Mouse (Mus musculus) A20 (cell line): ENCODE data around the gene Trove2.
A peak's percentile ranks its signal among the peaks of the same experiment; 100 is the strongest.

Experiments used
- DNase-seq: peaks from one replicate; pipeline ENCODE4 v3.0.0-alpha.2; 2011; ENCODE audit warnings: low read depth, low spot score

The Trove2 gene

DNA sequence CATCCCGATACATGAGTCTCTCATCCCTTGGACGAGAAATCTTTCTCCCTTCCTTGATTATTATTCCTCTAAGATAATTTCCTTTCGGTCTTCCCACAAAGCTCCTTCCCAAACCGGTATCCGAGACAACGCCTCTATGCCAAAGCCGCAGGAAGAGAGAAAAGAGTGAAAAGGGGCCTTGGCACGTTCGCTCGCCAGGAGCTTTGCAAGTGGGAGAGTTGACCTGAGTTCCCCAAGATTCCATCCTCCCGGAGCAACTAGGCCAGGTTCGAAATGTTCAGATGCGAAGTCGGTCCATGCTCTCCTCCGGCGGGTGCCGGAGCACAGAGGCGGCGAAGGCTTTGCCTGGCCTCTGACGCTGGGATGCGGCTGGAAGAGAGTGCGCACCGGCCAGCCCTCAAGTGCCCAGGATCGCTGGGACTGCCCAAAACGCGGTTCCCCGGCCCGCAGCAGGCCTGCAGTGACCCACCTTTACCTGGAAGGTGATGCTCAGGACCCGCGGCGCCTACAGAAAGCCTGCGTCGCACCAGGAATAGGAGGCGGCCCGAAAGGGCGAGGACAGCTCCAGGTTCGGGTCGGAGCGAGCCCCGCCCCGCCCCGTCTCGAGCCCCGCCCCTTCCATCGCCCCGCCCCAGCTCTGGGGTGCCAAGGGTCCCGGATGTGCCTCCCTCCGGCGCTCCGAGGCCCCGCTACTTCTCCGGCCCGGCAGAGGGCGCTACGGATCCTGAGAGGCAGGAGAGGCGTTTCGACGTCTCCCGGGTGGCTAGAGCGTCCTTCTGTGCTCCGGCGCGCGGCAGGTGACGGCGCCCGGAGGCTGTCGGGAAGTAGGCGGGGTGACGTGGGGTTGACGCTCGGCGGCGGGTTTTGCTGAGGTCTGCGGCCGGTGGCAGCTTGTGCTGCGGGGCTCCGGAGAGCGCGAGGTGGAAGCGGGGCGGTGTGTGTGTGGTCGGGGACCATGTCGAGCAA, at the start of gene Trove2, which contains the start of gene Uchl5:
Trove2 (minus strand) TSS at position 623 of the 966 bp plus-strand sequence.
Uchl5 (plus strand) TSS at position 827 of the 966 bp plus-strand sequence.
- peak; percentile 98 for DNase-seq

- no peak for DNase-seq
These were observed 45.8 kb upstream of the Trove2 start for GRCm38 (mm10) chr1:143822677-143823076.

DNA sequence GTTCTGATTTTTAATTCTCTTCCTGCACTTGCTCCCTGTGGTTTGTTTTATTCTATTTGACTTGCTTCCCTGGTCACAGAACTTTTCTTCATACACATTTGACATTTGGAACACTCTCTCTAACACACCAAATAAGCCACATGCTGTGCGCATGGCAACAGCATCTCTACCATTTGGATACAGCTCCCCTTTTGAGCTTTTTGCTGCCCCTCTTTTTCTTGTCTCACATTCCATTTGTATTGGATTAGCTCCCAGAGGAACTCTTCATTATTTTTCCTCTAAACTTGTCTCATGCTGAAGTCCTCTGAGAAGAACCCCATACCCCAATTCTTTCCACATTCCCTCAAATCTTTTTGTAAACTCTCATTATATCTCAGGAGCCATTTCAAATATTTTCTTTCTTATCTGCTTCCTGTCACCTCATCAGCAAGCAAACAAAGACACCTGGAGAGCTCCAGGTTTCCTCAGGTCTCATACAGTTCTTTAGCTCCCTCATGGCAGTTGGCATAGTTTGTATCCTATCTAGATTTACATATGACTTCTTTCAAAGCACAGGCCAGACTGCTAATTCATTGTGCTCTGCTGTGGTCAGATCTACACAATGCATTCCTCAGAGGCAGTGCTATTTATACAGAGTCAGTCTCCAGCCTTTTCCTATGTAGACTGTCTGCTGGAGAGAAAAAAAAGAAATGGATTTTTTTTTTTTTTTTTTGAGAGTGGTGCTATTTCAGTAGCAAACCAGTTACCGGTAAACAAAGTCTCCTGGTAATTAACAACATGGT, 43.4 kb upstream of the Trove2 start:
- DNase-seq, result no peak

DNA sequence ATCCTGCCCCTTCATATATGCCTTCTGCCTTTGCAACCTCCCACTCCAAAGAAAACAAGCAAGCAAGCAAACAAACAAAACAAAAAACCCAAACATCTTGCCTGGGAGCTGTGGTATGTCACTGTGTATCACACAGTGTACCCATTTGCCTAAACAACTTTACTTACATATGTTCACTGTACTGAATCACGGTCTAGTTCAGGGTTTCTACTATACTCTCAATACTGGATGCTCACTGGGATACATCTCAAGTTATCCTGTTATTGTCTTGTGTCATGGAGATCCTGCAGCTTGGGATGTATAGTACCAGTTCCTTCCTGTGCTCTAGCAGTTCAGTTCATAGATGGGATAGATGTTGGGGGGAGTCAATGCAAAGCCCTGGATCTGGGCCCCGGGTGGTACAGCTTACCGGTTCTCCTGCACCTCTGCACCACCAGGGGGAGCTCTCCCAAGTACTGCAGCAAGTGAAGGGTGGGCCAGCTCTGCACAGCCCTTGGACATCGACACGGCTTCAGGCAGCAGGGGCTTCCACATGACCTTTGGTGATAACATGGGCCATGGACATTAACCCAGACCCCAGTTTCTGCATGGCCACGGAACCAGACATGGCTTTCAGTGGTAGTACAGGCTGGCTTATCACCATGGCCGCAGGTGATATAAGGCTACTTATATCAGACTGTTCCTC, 37.0 kb upstream of the Trove2 start:
- peak; percentile 74 for DNase-seq

- no peak for DNase-seq
These were observed 32.2 kb upstream of the Trove2 start for GRCm38 (mm10) chr1:143809062-143809461.

GRCm38 (mm10) chr1:143803537-143803936, 26.7 kb upstream of the Trove2 start:
- DNase-seq, result peak; percentile 75

GRCm38 (mm10) chr1:143788584-143789227, 11.8 kb upstream of the Trove2 start:
- DNase-seq, result peak; percentile 72

- peak; percentile 70 for DNase-seq
These were observed 820 bp upstream of the Trove2 start for GRCm38 (mm10) chr1:143777558-143778218.

DNA sequence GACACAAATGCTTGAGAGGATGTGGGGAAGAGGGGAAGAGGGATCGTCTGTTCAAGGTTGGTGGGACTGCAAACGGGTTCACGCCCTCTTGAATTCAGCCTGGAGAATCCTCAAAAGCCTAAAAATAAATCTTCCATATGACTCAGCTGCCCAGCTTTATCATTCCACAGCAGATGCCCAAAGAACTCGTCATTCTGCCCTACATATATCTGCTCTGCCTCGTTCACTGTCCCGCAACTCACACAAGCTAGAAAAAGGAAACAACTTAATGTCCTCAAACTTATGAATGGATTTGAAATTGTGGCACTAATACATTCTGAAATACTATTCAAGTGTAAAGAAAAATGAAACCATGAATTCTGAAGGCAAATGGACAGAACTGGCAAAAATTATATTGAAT, 3.0 kb downstream of the Trove2 start:
- no peak for DNase-seq

- peak; percentile 39 for DNase-seq
These were observed 3.8 kb downstream of the Trove2 start for GRCm38 (mm10) chr1:143773082-143773481.

GRCm38 (mm10) chr1:143770444-143771109, 6.3 kb downstream of the Trove2 start:
- DNase-seq, result no peak

DNA sequence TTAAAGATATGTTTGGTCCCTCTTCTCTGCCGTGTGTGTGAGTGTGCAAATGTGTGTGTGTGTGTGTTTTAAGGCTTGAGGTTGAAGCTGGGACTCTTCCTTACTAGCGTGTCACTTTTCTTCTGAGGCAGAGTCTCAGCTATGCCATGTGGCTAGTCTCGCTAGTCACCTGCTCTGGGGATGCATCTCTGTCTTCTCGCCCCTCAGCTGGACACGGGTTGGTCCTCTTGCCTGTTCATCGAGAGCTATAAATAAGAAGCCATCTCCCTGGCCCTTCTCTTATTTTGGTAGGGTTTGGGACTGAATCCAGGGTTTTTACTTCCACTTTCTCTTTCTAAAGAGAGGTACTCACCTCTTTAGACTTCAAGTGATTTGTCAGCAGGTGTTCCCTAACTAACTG, 10.6 kb downstream of the Trove2 start:
- DNase-seq, result no peak

- no peak for DNase-seq
These were observed 11.1 kb downstream of the Trove2 start for GRCm38 (mm10) chr1:143765801-143766200.

DNA sequence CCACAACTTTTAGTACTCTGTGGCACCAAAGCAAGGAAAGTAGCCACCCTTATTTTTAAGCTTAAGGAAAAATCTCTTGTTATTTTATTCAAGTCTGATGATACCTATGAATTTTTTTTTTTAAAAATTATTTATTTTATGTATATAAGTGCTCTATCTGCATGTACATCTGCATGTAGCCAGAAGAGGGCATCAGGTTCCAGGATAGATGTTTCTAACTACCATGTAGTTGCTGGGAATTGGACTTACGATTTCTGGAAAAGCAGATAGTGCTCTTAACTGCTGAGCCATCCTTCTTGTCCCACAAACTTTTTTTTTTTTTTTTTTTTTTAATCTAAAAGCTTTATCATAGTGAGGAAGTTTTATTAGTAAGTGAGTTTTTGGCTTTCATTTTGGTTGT, 12.4 kb downstream of the Trove2 start:
- no peak for DNase-seq

DNA sequence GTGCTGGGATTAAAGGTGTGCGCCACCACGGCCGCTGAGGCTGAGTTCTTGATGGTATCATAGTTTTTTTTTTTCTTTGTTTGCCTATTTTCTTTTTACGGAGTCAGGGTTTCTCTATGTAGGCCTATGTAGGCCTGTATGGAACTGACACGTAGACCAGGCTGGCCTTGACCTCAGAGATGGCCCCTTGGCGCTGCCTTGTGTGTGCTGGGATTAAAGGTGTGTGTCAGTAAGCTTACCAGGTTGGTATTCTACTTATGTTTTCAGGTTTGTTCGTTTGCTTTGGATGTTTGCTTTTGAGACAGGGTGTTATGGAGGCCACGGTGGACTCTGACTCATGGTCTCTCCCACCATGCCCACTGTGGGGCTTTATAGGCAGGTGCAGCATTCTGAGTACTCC, 14.7 kb downstream of the Trove2 start:
- no peak for DNase-seq

GRCm38 (mm10) chr1:143745871-143746270, 31.0 kb downstream of the Trove2 start:
- no peak for DNase-seq

- no peak for DNase-seq
These were observed 34.7 kb downstream of the Trove2 start for GRCm38 (mm10) chr1:143742186-143742585.

- no peak for DNase-seq
These were observed 35.5 kb downstream of the Trove2 start for GRCm38 (mm10) chr1:143741331-143741730.

GRCm38 (mm10) chr1:143740581-143740980, 36.3 kb downstream of the Trove2 start:
- DNase-seq, result no peak
